Mouse (Mus musculus) heart, embryonic 15.5 days (tissue): ENCODE results near the gene Olfr206. TPM values are rescaled to one million over a fixed set of nuclear protein-coding genes. Genes with fewer than 3 reads are reported as not detected.
"Not testable (repeated sequence)": the region's sequence is repeated elsewhere in the genome, so short reads cannot be mapped to it uniquely, and the experiment has no call there.

Source experiments
- ATAC-seq: fragments of 200-750 bp; cut with Nextera tagmentation; replicated peaks from 2 replicates; pipeline ENCODE4 v1.8.0; 2017; ENCODE audit warnings: low read depth, moderate TSS enrichment; ENCODE audit not compliant: insufficient number of reproducible peaks, insufficient read depth, low FRiP score
- H3K27ac ChIP-seq: fragments of 300-500 bp; sonication (generic); 2 replicates; pipeline ENCODE4 v1.5.1; 2015; ENCODE audit warnings: mild to moderate bottlenecking, inconsistent platforms
- H3K27me3 ChIP-seq: fragments of 300-500 bp; sonication (generic); 2 replicates; pipeline ENCODE4 v1.6.1; 2015; ENCODE audit warnings: inconsistent platforms
- H3K36me3 ChIP-seq: fragments of 300-500 bp; sonication (generic); 2 replicates; pipeline ENCODE4 v1.6.1; 2015; ENCODE audit warnings: mild to moderate bottlenecking, inconsistent platforms
- H3K4me1 ChIP-seq: fragments of 300-500 bp; sonication (generic); replicated peaks from 2 replicates; pipeline ENCODE4 v1.6.1; 2015; ENCODE audit warnings: inconsistent platforms
- H3K4me2 ChIP-seq: fragments of 300-500 bp; sonication (generic); 2 replicates; pipeline ENCODE4 v1.6.1; 2015; ENCODE audit warnings: inconsistent platforms, mild to moderate bottlenecking, moderate library complexity
- H3K4me3 ChIP-seq: fragments of 300-500 bp; sonication (generic); 2 replicates; pipeline ENCODE4 v1.5.1; 2015; ENCODE audit warnings: mild to moderate bottlenecking, inconsistent platforms
- H3K9ac ChIP-seq: fragments of 300-500 bp; sonication (generic); 2 replicates; pipeline ENCODE4 v1.6.1; 2015; ENCODE audit warnings: mild to moderate bottlenecking, inconsistent platforms
- H3K9me3 ChIP-seq: fragments of 300-500 bp; sonication (generic); replicated peaks from 2 replicates; pipeline ENCODE4 v1.6.1; 2016; ENCODE audit warnings: inconsistent platforms
- whole genome bisulfite sequencing: fragments of 180-500 bp; shearing (Covaris S2); methylation state at CpG from one replicate; pipeline ENCODE4 v1.1.7; 2015; ENCODE audit warnings: mixed read lengths; 5-methylcytosine and 5-hydroxymethylcytosine counted together
- polyA plus RNA-seq: library from polyadenylated mRNA; unstranded; fragments of >200 nt; fragmentation: Nextera tagmentation; extraction: Ambion mirVana; gene quantifications from 2 replicates; pipeline ENCODE4 v1.2.1, GENCODE M21; 2015

The Olfr206 gene
- polyA plus RNA-seq = not detected in 2 replicates

GRCm38 (mm10) chr16:59349146-59349545 is at the start of gene Olfr206:
Gene Olfr206 (minus strand): TSS chr16:59349246.
- Histone ChIP-seq H3K9me3 (no peaks in the 10 kb centered on the region), H3K4me1 (no peaks in the 10 kb centered on the region), H3K27ac (no peak within 1 kb of the TSS), H3K4me2 (no peak within 1 kb of the TSS), H3K36me3 (no peaks in the 10 kb centered on the region), H3K4me3 (no peak within 1 kb of the TSS), H3K9ac (no peak within 1 kb of the TSS), H3K27me3 (no peaks in the 10 kb centered on the region)
- whole genome bisulfite sequencing = 78% methylated on average over 1 of the region's 1 CpGs
- ATAC-seq = no peak

- Histone ChIP-seq H3K4me3 (no peak overlapping the region), H3K4me2 (no peak overlapping the region), H3K9ac (no peak overlapping the region), H3K27ac (no peak overlapping the region), H3K4me1 (no peaks in the 10 kb centered on the region), H3K9me3 (no peaks in the 10 kb centered on the region), H3K27me3 (no peaks in the 10 kb centered on the region), H3K36me3 (no peaks in the 10 kb centered on the region)
- no peak for ATAC-seq
- 56% methylated on average over 3 of the region's 3 CpGs for WGBS
Measured at GRCm38 (mm10) chr16:59393300-59393699, 44.3 kb upstream of the Olfr206 start.

GRCm38 (mm10) chr16:59363893-59364292 is 14.8 kb upstream of the Olfr206 start, which contains the start of gene Olfr209:
Gene Olfr209 (minus strand): TSS chr16:59363993.
- Histone ChIP-seq H3K36me3 (no peaks in the 10 kb centered on the region), H3K27ac (no peak within 1 kb of the TSS), H3K4me1 (no peaks in the 10 kb centered on the region), H3K9ac (no peak within 1 kb of the TSS), H3K4me3 (no peak within 1 kb of the TSS), H3K9me3 (no peaks in the 10 kb centered on the region), H3K4me2 (no peak within 1 kb of the TSS), H3K27me3 (no peaks in the 10 kb centered on the region)
- ATAC-seq = no peak
- WGBS = 63% methylated on average over 2 of the region's 2 CpGs

- ATAC-seq = no peak
- Histone ChIP-seq H3K4me3 (no peak within 1 kb of the TSS), H3K36me3 (no peaks in the 10 kb centered on the region), H3K9me3 (no peaks in the 10 kb centered on the region), H3K9ac (no peak within 1 kb of the TSS), H3K4me2 (no peak within 1 kb of the TSS), H3K27me3 (no peaks in the 10 kb centered on the region), H3K27ac (no peak within 1 kb of the TSS), H3K4me1 (no peaks in the 10 kb centered on the region)
Measured at GRCm38 (mm10) chr16:59331038-59331437, 18.0 kb downstream of the Olfr206 start, which contains the start of gene Olfr205. Gene Olfr205 (minus strand): TSS chr16:59331138.

GRCm38 (mm10) chr16:59323262-59323661 is 25.8 kb downstream of the Olfr206 start:
- ATAC-seq, H3K4me3 ChIP-seq: not testable (repeated sequence)
- 48% methylated on average over 1 of the region's 1 CpGs for WGBS

GRCm38 (mm10) chr16:59318148-59318547 is 30.9 kb downstream of the Olfr206 start, which contains the start of gene Olfr204:
Gene Olfr204 (minus strand): TSS chr16:59318248.
- H3K4me2 ChIP-seq = no peak within 1 kb of the TSS
- no peak within 1 kb of the TSS for H3K4me3 ChIP-seq
- no peak for ATAC-seq
- no peak within 1 kb of the TSS for H3K9ac ChIP-seq
- no peaks in the 10 kb centered on the region for H3K9me3 ChIP-seq
- no peaks in the 10 kb centered on the region for H3K27me3 ChIP-seq
- no peaks in the 10 kb centered on the region for H3K36me3 ChIP-seq
- no peaks in the 10 kb centered on the region for H3K4me1 ChIP-seq
- no peak within 1 kb of the TSS for H3K27ac ChIP-seq

More at GRCm38 (mm10) chr16:59323262-59323661, 25.8 kb downstream of the Olfr206 start:
- H3K27ac ChIP-seq, H3K4me1 ChIP-seq, H3K27me3 ChIP-seq, H3K36me3 ChIP-seq, H3K4me2 ChIP-seq, H3K9ac ChIP-seq, H3K9me3 ChIP-seq: not testable (repeated sequence)

- Histone ChIP-seq H3K9me3 (no peaks in the 10 kb centered on the region), H3K4me3 (no peak within 1 kb of the TSS), H3K9ac (no peak within 1 kb of the TSS), H3K4me2 (no peak within 1 kb of the TSS), H3K36me3 (no peaks in the 10 kb centered on the region), H3K27ac (no peak within 1 kb of the TSS), H3K4me1 (no peaks in the 10 kb centered on the region), H3K27me3 (no peaks in the 10 kb centered on the region)
- ATAC-seq = no peak
- WGBS = 82% methylated on average over 2 of the region's 2 CpGs
Measured at GRCm38 (mm10) chr16:59298581-59298980, 50.5 kb downstream of the Olfr206 start, which contains the start of gene Olfr203. Gene Olfr203 (plus strand): TSS chr16:59298881.

Other genes starting within 250 kb of the Olfr206 start
- not detected in 2 replicates for gene Olfr193, start 237.4 kb downstream of the Olfr206 start, polyA plus RNA-seq
- gene Olfr194, start 228.2 kb downstream of the Olfr206 start, polyA plus RNA-seq = not detected in 2 replicates
- gene Olfr195, start 202.2 kb downstream of the Olfr206 start, polyA plus RNA-seq = not detected in 2 replicates
- gene Olfr196, start 178.8 kb downstream of the Olfr206 start, polyA plus RNA-seq = not detected in 2 replicates
- gene Olfr198, start 145.7 kb downstream of the Olfr206 start, polyA plus RNA-seq = not detected in 2 replicates
- gene Olfr199, start 129.5 kb downstream of the Olfr206 start, polyA plus RNA-seq = not detected in 2 replicates
- gene Olfr201, start 76.6 kb downstream of the Olfr206 start, polyA plus RNA-seq = not detected in 2 replicates
- gene Olfr202, start 62.5 kb downstream of the Olfr206 start, polyA plus RNA-seq = not detected in 2 replicates
- not detected in 2 replicates for gene Olfr203, start 50.4 kb downstream of the Olfr206 start, polyA plus RNA-seq
- gene Olfr204, start 31.0 kb downstream of the Olfr206 start, polyA plus RNA-seq = not detected in 2 replicates
- not detected in 2 replicates for gene Olfr205, start 18.1 kb downstream of the Olfr206 start, polyA plus RNA-seq
- not detected in 2 replicates for gene Olfr209, start 14.7 kb upstream of the Olfr206 start, polyA plus RNA-seq
- gene Gabrr3, start 58.1 kb upstream of the Olfr206 start, polyA plus RNA-seq = not detected in 2 replicates
- 22.8 and 25.0 TPM in 2 replicates for gene Riox2, start 122.5 kb upstream of the Olfr206 start, polyA plus RNA-seq